Mouse (Mus musculus) embryonic facial prominence, embryonic 14.5 days (tissue): Measurements from ENCODE around the gene Baz2a. TPM values are rescaled to one million over a fixed set of nuclear protein-coding genes. Genes with fewer than 3 reads are reported as not detected.
A peak's percentile ranks its signal among the peaks of the same experiment; 100 is the strongest.
"Not testable (repeated sequence)": the region's sequence is repeated elsewhere in the genome, so short reads cannot be mapped to it uniquely, and the experiment has no call there.

Experiments
- ATAC-seq: fragments of 200-750 bp; cut with Nextera tagmentation; 2 replicates; pipeline ENCODE4 v1.8.0; 2017; ENCODE audit warnings: low read depth, moderate number of reproducible peaks, moderate TSS enrichment
- DNase-seq: peaks from one replicate; pipeline ENCODE4 v3.0.0-alpha.2; 2015; ENCODE audit warnings: low spot score
- H3K27ac ChIP-seq: fragments of 300-500 bp; sonication (generic); replicated peaks from 2 replicates; pipeline ENCODE4 v1.5.1; 2014; ENCODE audit warnings: low read depth, mild to moderate bottlenecking, low read length, moderate library complexity
- H3K27me3 ChIP-seq: fragments of 300-500 bp; sonication (generic); replicated peaks from 2 replicates; pipeline ENCODE4 v1.6.1; 2014; ENCODE audit warnings: low read length; ENCODE audit not compliant: control insufficient read depth, insufficient read depth
- H3K36me3 ChIP-seq: fragments of 300-500 bp; sonication (generic); 2 replicates; pipeline ENCODE4 v1.6.1; 2014; ENCODE audit warnings: low read length, mixed read lengths; ENCODE audit not compliant: control insufficient read depth, insufficient read depth
- H3K4me1 ChIP-seq: fragments of 300-500 bp; sonication (generic); 2 replicates; pipeline ENCODE4 v1.6.1; 2014; ENCODE audit warnings: antibody characterized with exemption, low read length; ENCODE audit not compliant: control insufficient read depth, insufficient read depth
- H3K4me2 ChIP-seq: fragments of 300-500 bp; sonication (generic); 2 replicates; pipeline ENCODE4 v1.6.1; 2014; ENCODE audit warnings: low read depth, mild to moderate bottlenecking, low read length, moderate library complexity, mixed read lengths
- H3K4me3 ChIP-seq: fragments of 300-500 bp; sonication (generic); 2 replicates; pipeline ENCODE4 v1.5.1; 2014; ENCODE audit warnings: low read depth, mild to moderate bottlenecking, low read length
- H3K9ac ChIP-seq: fragments of 300-500 bp; sonication (generic); 2 replicates; pipeline ENCODE4 v1.6.1; 2014; ENCODE audit warnings: low read depth, mild to moderate bottlenecking, low read length, moderate library complexity, mixed read lengths
- H3K9me3 ChIP-seq: fragments of 300-500 bp; sonication (generic); 2 replicates; pipeline ENCODE4 v1.6.1; 2016; ENCODE audit warnings: low read length; ENCODE audit not compliant: control insufficient read depth
- WGBS: fragments of 180-500 bp; shearing (Covaris S2); extraction: QIAGEN DNeasy Blood & Tissue Kit; methylation state at CpG from one replicate; pipeline ENCODE4 v1.1.7; 2014; 5-methylcytosine and 5-hydroxymethylcytosine counted together
- polyA plus RNA-seq: library from polyadenylated mRNA; unstranded; fragments of >200 nt; fragmentation: Nextera tagmentation; extraction: Ambion mirVana; gene quantifications from 2 replicates; pipeline ENCODE4 v1.2.1, GENCODE M21; 2014

Baz2a gene
- polyA plus RNA-seq, 1 experiment from 2014 or later: 18.8 TPM

- ATAC-seq (no peak), DNase-seq (no peak)
- Histone ChIP-seq H3K4me2 (no peak overlapping the region), H3K27ac (no peak overlapping the region), H3K4me3 (no peak overlapping the region), H3K9me3 (no peaks in the 10 kb centered on the region), H3K27me3 (no peaks in the 10 kb centered on the region), H3K36me3 (peaks cover 73% of the 10 kb centered on the region), H3K9ac (no peak overlapping the region), H3K4me1 (no peaks in the 10 kb centered on the region)
- 96% methylated on average over 4 of the region's 4 CpGs for WGBS
These were observed 22.2 kb upstream of the Baz2a start for GRCm38 (mm10) chr10:128069201-128069600.

GRCm38 (mm10) chr10:128070432-128070831 lies 20.9 kb upstream of the Baz2a start:
- H3K4me2 ChIP-seq, ATAC-seq, H3K27me3 ChIP-seq, H3K4me1 ChIP-seq, H3K27ac ChIP-seq, DNase-seq, H3K9me3 ChIP-seq, H3K9ac ChIP-seq, H3K4me3 ChIP-seq: not testable (repeated sequence)
- WGBS: 97% methylated on average over 2 of the region's 2 CpGs
- peaks cover 79% of the 10 kb centered on the region for H3K36me3 ChIP-seq

- not testable (repeated sequence) for H3K9ac ChIP-seq, H3K27ac ChIP-seq, ATAC-seq, DNase-seq, H3K9me3 ChIP-seq, H3K4me1 ChIP-seq, H3K4me3 ChIP-seq, H3K4me2 ChIP-seq, H3K27me3 ChIP-seq
- H3K36me3 ChIP-seq: peaks cover 39% of the 10 kb centered on the region
- 79% methylated on average over 5 of the region's 5 CpGs for WGBS
These were observed 13.1 kb upstream of the Baz2a start for GRCm38 (mm10) chr10:128078269-128078668.

- ATAC-seq (no peak), DNase-seq (no peak)
- H3K27ac ChIP-seq: no peak overlapping the region
- H3K4me3 ChIP-seq: no peak overlapping the region
- peaks cover 33% of the 10 kb centered on the region for H3K36me3 ChIP-seq
- no peak overlapping the region for H3K4me2 ChIP-seq
- WGBS: 86% methylated on average over 1 of the region's 1 CpGs
- H3K27me3 ChIP-seq: no peaks in the 10 kb centered on the region
- no peak overlapping the region for H3K9ac ChIP-seq
- no peaks in the 10 kb centered on the region for H3K4me1 ChIP-seq
- no peaks in the 10 kb centered on the region for H3K9me3 ChIP-seq
These were observed 10.9 kb upstream of the Baz2a start for GRCm38 (mm10) chr10:128080496-128080895.

- 55% methylated on average over 6 of the region's 6 CpGs for WGBS
- Histone ChIP-seq H3K36me3 (peaks cover 41% of the 10 kb centered on the region), H3K27ac (no peak overlapping the region), H3K4me1 (no peaks in the 10 kb centered on the region), H3K9me3 (no peaks in the 10 kb centered on the region), H3K4me3 (peak overlapping the region; percentile 80), H3K4me2 (peak overlapping the region; percentile 75), H3K9ac (peak overlapping the region; percentile 72; the same call in 1 of the 2 replicates), H3K27me3 (no peaks in the 10 kb centered on the region)
- ATAC-seq (no peak), DNase-seq (no peak)
These were observed 9.4 kb upstream of the Baz2a start for GRCm38 (mm10) chr10:128081807-128082476.

- WGBS: 15% methylated on average over 9 of the region's 9 CpGs
- peak overlapping the region; percentile 72 for H3K9ac ChIP-seq
- no peaks in the 10 kb centered on the region for H3K4me1 ChIP-seq
- DNase-seq: no peak
- H3K4me2 ChIP-seq: peak overlapping the region; percentile 75
- peak overlapping the region; percentile 80 for H3K4me3 ChIP-seq
- H3K27ac ChIP-seq: peak overlapping the region; percentile 65
- no peaks in the 10 kb centered on the region for H3K27me3 ChIP-seq
- no peaks in the 10 kb centered on the region for H3K9me3 ChIP-seq
- no peak for ATAC-seq
- peaks cover 41% of the 10 kb centered on the region for H3K36me3 ChIP-seq
These were observed 8.9 kb upstream of the Baz2a start for GRCm38 (mm10) chr10:128082477-128082808.

GRCm38 (mm10) chr10:128082880-128083421 lies 8.4 kb upstream of the Baz2a start, which contains the start of gene Atp5b:
TSS of gene Atp5b (plus strand) at chr10:128083273.
- Histone ChIP-seq H3K4me1 (no peaks in the 10 kb centered on the region), H3K4me2 (peak within 1 kb of the TSS; percentile 86), H3K36me3 (peaks cover 41% of the 10 kb centered on the region), H3K27ac (peak within 1 kb of the TSS; percentile 81), H3K4me3 (peak within 1 kb of the TSS; percentile 80), H3K9me3 (no peaks in the 10 kb centered on the region), H3K9ac (peak within 1 kb of the TSS; percentile 97), H3K27me3 (no peaks in the 10 kb centered on the region)
- WGBS: 0% methylated on average over 26 of the region's 34 CpGs
- peak; percentile 100 for DNase-seq
- peak; percentile 99 for ATAC-seq

- peak overlapping the region; percentile 81 for H3K27ac ChIP-seq
- ATAC-seq (no peak; the same call in 1 of the 2 replicates), DNase-seq (no peak)
- peak overlapping the region; percentile 80 for H3K4me3 ChIP-seq
- no peaks in the 10 kb centered on the region for H3K4me1 ChIP-seq
- peaks cover 47% of the 10 kb centered on the region for H3K36me3 ChIP-seq
- H3K27me3 ChIP-seq: no peaks in the 10 kb centered on the region
- peak overlapping the region; percentile 97 for H3K9ac ChIP-seq
- under 1% methylated on average over 22 of the region's 22 CpGs for WGBS
- peak overlapping the region; percentile 86 for H3K4me2 ChIP-seq
- no peaks in the 10 kb centered on the region for H3K9me3 ChIP-seq
These were observed 7.7 kb upstream of the Baz2a start for GRCm38 (mm10) chr10:128083688-128084087.

- H3K36me3 ChIP-seq: peaks cover 51% of the 10 kb centered on the region
- 1% methylated on average over 3 of the region's 3 CpGs for WGBS
These were observed 7.2 kb upstream of the Baz2a start for GRCm38 (mm10) chr10:128084160-128084559.

More at GRCm38 (mm10) chr10:128084160-128084559, 7.2 kb upstream of the Baz2a start:
- Histone ChIP-seq H3K27ac (no peak overlapping the region), H3K4me2 (peak overlapping the region; percentile 86), H3K9ac (peak overlapping the region; percentile 97), H3K4me1 (no peaks in the 10 kb centered on the region), H3K4me3 (peak overlapping the region; percentile 80), H3K27me3 (no peaks in the 10 kb centered on the region), H3K9me3 (no peaks in the 10 kb centered on the region)
- DNase-seq (no peak), ATAC-seq (no peak)
